Mouse (Mus musculus) MEL (cell line): ENCODE measurements around the gene Ctsa.

Experiments
- CTCF ChIP-seq, 3 experiments: IDR thresholded peaks in 2 of 3; conservative IDR thresholded peaks in 1 of 3; 2 replicates each; pipeline ENCODE4 v1.5.1; 2011 to 2012; ENCODE audit warnings: low read length in 3 of 3, low read depth in 2 of 3, mild to moderate bottlenecking in 2 of 3, improper control_type of control experiment in 1 of 3, inconsistent platforms in 1 of 3, mixed read lengths in 1 of 3, moderate library complexity in 1 of 3; ENCODE audit not compliant: control insufficient read depth in 1 of 3, insufficient read depth in 1 of 3, poor library complexity in 1 of 3, severe bottlenecking in 1 of 3
- POLR2A ChIP-seq, 2 experiments: IDR thresholded peaks; 2 replicates each; pipeline ENCODE4 v1.6.1; 2011 to 2012; ENCODE audit warnings: low read length in 2 of 2, mild to moderate bottlenecking in 2 of 2, control low read depth in 1 of 2, improper control_type of control experiment in 1 of 2, low read depth in 1 of 2, moderate library complexity in 1 of 2; ENCODE audit not compliant: control insufficient read depth in 1 of 2, insufficient read depth in 1 of 2, poor library complexity in 1 of 2
- ZNF384 ChIP-seq: IDR thresholded peaks from 2 replicates; pipeline ENCODE4 v1.6.1; 2012; ENCODE audit warnings: low read depth, mild to moderate bottlenecking, inconsistent platforms, low read length, improper control_type of control experiment

DNA sequence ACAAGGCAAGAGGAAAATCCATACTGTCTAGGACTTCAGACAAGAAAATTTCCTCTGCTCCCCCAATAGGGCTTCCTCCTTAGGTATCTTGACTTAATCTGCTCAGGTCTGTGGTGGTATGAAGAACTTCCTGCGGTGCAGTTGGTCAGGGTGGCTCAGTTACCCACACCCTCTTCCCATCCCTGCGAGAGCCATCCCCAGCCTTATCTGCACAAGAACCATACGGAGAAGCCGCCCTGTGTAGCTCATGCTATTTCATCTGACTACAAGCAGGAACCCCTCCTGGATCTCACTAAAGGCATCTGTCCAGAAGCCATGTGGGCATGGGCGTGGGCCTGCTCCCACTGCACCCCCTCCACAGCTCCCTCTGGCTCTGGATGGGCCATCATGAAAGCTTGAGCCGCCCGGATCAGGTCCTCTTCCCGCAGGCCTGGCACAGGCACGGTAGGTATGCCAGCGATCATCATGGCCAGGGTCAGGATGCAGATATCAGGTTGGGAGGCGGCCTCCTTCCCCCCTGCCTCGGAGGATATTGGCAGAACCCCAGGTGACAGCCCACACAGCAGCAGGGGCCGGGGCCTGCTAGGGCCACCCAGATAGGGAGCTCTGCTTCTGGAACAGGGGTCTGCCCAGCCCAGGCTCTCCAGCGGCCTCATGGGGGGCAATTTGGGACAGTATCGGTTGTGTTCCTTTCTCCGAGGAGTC lies 5.4 kb upstream of the Ctsa start:
- no peak for TF ChIP-seq CTCF (IDR thresholded peaks at IDR 0.05 in 2 of 3, conservative IDR thresholded peaks at IDR 0.05 in 1 of 3; ENCODE audit: control insufficient read depth in 1 of 3, insufficient read depth in 1 of 3, low read depth in 2 of 3, low read length in 3 of 3, poor library complexity in 1 of 3, severe bottlenecking in 1 of 3)
- TF ChIP-seq ZNF384: no peak
- TF ChIP-seq POLR2A (IDR thresholded peaks at IDR 0.05; ENCODE audit: control insufficient read depth in 1 of 2, insufficient read depth in 1 of 2, low read depth in 1 of 2, low read length in 2 of 2, poor library complexity in 1 of 2): peak in 1 of 2 experiments; percentile 24; a peak in 1 of 4 replicates
